Mouse (Mus musculus): ENCODE results near the gene Celf2. TPM values are rescaled to one million over a fixed set of nuclear protein-coding genes. Genes with fewer than 3 reads are reported as not detected.
A peak's percentile ranks its signal among the peaks of the same experiment; 100 is the strongest.

The Celf2 gene
- total and polyA plus RNA-seq, 2 experiments from 2014 or later: 185 to 205 TPM

GRCm38 (mm10) chr2:7115801-7116200, 393.6 kb downstream of the Celf2 start:
- no peak for DNase-seq
- ATAC-seq: no peak; the same call in 1 of the 2 replicates
- no peak overlapping the region for H3K27ac ChIP-seq (ENCODE audit: low read depth, low read length)
- no peak overlapping the region for H3K9ac ChIP-seq
- TF ChIP-seq CTCF (IDR thresholded peaks at IDR 0.05; ENCODE audit: low read depth): no peak
- H3K27me3 ChIP-seq (ENCODE audit: insufficient read depth, low read length): no peaks in the 10 kb centered on the region
- no peaks in the 10 kb centered on the region for H3K36me3 ChIP-seq (ENCODE audit: insufficient read depth)
- H3K4me3 ChIP-seq (ENCODE audit: low read depth, low read length): no peak overlapping the region
- 0 out of 2 replicates have a peak, but pooled peaks cover 4% of the 10 kb centered on the region for H3K4me1 ChIP-seq (ENCODE audit: insufficient read depth)
- WGBS: 29% methylated on average over 2 of the region's 2 CpGs
- no peak overlapping the region for H3K4me2 ChIP-seq (ENCODE audit: low read depth)
- H3K9me3 ChIP-seq (ENCODE audit: low read length): no peaks in the 10 kb centered on the region

GRCm38 (mm10) chr2:7115161-7115560, 394.2 kb downstream of the Celf2 start:
- DNase-seq: no peak
- H3K4me3 ChIP-seq (ENCODE audit: low read depth, low read length): no peak overlapping the region
- H3K36me3 ChIP-seq (ENCODE audit: insufficient read depth): no peaks in the 10 kb centered on the region
- H3K4me2 ChIP-seq (ENCODE audit: low read depth): no peak overlapping the region
- 69% methylated on average over 3 of the region's 3 CpGs for WGBS
- no peak for TF ChIP-seq CTCF (IDR thresholded peaks at IDR 0.05; ENCODE audit: low read depth)
- H3K27ac ChIP-seq (ENCODE audit: low read depth, low read length): no peak overlapping the region
- H3K4me1 ChIP-seq (ENCODE audit: insufficient read depth): 0 out of 2 replicates have a peak, but pooled peaks cover 4% of the 10 kb centered on the region
- no peaks in the 10 kb centered on the region for H3K9me3 ChIP-seq (ENCODE audit: low read length)
- ATAC-seq: no peak
- H3K27me3 ChIP-seq (ENCODE audit: insufficient read depth, low read length): no peaks in the 10 kb centered on the region
- H3K9ac ChIP-seq: no peak overlapping the region

- Histone ChIP-seq H3K4me3 (ENCODE audit: low read depth, low read length) (no peak overlapping the region), H3K36me3 (ENCODE audit: insufficient read depth) (no peaks in the 10 kb centered on the region), H3K4me2 (ENCODE audit: low read depth) (no peak overlapping the region), H3K9ac (no peak overlapping the region), H3K27me3 (ENCODE audit: insufficient read depth, low read length) (no peaks in the 10 kb centered on the region), H3K27ac (ENCODE audit: low read depth, low read length) (peak overlapping the region; percentile 24; the same call in 1 of the 2 replicates), H3K9me3 (ENCODE audit: low read length) (no peaks in the 10 kb centered on the region), H3K4me1 (ENCODE audit: insufficient read depth) (0 out of 2 replicates have a peak, but pooled peaks cover 4% of the 10 kb centered on the region)
- TF ChIP-seq CTCF (IDR thresholded peaks at IDR 0.05; ENCODE audit: low read depth): no peak
- DNase-seq (no peak), ATAC-seq (no peak)
- 67% methylated on average over 4 of the region's 4 CpGs for WGBS
Measured at GRCm38 (mm10) chr2:7113738-7114137, 395.6 kb downstream of the Celf2 start.

GRCm38 (mm10) chr2:7112156-7112813, 397.1 kb downstream of the Celf2 start:
- Histone ChIP-seq H3K27ac (ENCODE audit: low read depth, low read length) (peak overlapping the region; percentile 24; the same call in 1 of the 2 replicates), H3K9me3 (ENCODE audit: low read length) (no peaks in the 10 kb centered on the region), H3K4me1 (ENCODE audit: insufficient read depth) (0 out of 2 replicates have a peak, but pooled peaks cover 4% of the 10 kb centered on the region), H3K4me3 (ENCODE audit: low read depth, low read length) (no peak overlapping the region), H3K9ac (no peak overlapping the region), H3K4me2 (ENCODE audit: low read depth) (no peak overlapping the region), H3K27me3 (ENCODE audit: insufficient read depth, low read length) (no peaks in the 10 kb centered on the region), H3K36me3 (ENCODE audit: insufficient read depth) (no peaks in the 10 kb centered on the region)
- peak; percentile 41 for DNase-seq
- no peak for TF ChIP-seq CTCF (IDR thresholded peaks at IDR 0.05; ENCODE audit: low read depth)
- 57% methylated on average over 4 of the region's 4 CpGs for WGBS
- no peak for ATAC-seq

- Histone ChIP-seq H3K9me3 (ENCODE audit: low read length) (no peaks in the 10 kb centered on the region), H3K36me3 (ENCODE audit: insufficient read depth) (no peaks in the 10 kb centered on the region), H3K4me1 (ENCODE audit: insufficient read depth) (peaks cover 12% of the 10 kb centered on the region; the same call in 1 of the 2 replicates), H3K27ac (ENCODE audit: low read depth, low read length) (peak overlapping the region; percentile 67; the same call in 1 of the 2 replicates), H3K4me2 (ENCODE audit: low read depth) (no peak overlapping the region), H3K27me3 (ENCODE audit: insufficient read depth, low read length) (no peaks in the 10 kb centered on the region), H3K4me3 (ENCODE audit: low read depth, low read length) (no peak overlapping the region), H3K9ac (no peak overlapping the region)
- WGBS: 13% methylated on average over 3 of the region's 3 CpGs
- DNase-seq: no peak
- ATAC-seq: no peak
- no peak for TF ChIP-seq CTCF (IDR thresholded peaks at IDR 0.05; ENCODE audit: low read depth)
Measured at GRCm38 (mm10) chr2:7093414-7093813, 415.9 kb downstream of the Celf2 start.

GRCm38 (mm10) chr2:7092641-7093040, 416.7 kb downstream of the Celf2 start:
- Histone ChIP-seq H3K36me3 (ENCODE audit: insufficient read depth) (no peaks in the 10 kb centered on the region), H3K4me1 (ENCODE audit: insufficient read depth) (peaks cover 13% of the 10 kb centered on the region; the same call in 1 of the 2 replicates), H3K27ac (ENCODE audit: low read depth, low read length) (peak overlapping the region; percentile 67), H3K9ac (no peak overlapping the region), H3K27me3 (ENCODE audit: insufficient read depth, low read length) (no peaks in the 10 kb centered on the region), H3K4me3 (ENCODE audit: low read depth, low read length) (no peak overlapping the region), H3K4me2 (ENCODE audit: low read depth) (no peak overlapping the region), H3K9me3 (ENCODE audit: low read length) (no peaks in the 10 kb centered on the region)
- no peak for DNase-seq
- WGBS: 85% methylated on average over 5 of the region's 5 CpGs
- no peak for ATAC-seq
- TF ChIP-seq CTCF (IDR thresholded peaks at IDR 0.05; ENCODE audit: low read depth): peak; percentile 46

- no peak for TF ChIP-seq CTCF (IDR thresholded peaks at IDR 0.05; ENCODE audit: low read depth)
- Histone ChIP-seq H3K36me3 (ENCODE audit: insufficient read depth) (no peaks in the 10 kb centered on the region), H3K4me2 (ENCODE audit: low read depth) (no peak overlapping the region), H3K9me3 (ENCODE audit: low read length) (no peaks in the 10 kb centered on the region), H3K9ac (no peak overlapping the region), H3K27ac (ENCODE audit: low read depth, low read length) (peak overlapping the region; percentile 90), H3K27me3 (ENCODE audit: insufficient read depth, low read length) (no peaks in the 10 kb centered on the region), H3K4me1 (ENCODE audit: insufficient read depth) (peaks cover 13% of the 10 kb centered on the region; the same call in 1 of the 2 replicates), H3K4me3 (ENCODE audit: low read depth, low read length) (no peak overlapping the region)
- ATAC-seq (no peak), DNase-seq (no peak)
- 72% methylated on average over 1 of the region's 1 CpGs for WGBS
Measured at GRCm38 (mm10) chr2:7090496-7090895, 418.9 kb downstream of the Celf2 start.
